Mouse (Mus musculus) CH12.LX (cell line): Measurements from ENCODE around the gene Spaca6. TPM values are rescaled to one million over a fixed set of nuclear protein-coding genes. Genes with fewer than 3 reads are reported as not detected.

Experiments used
- DNase-seq: peaks from one replicate; pipeline ENCODE4 v3.0.0-alpha.2; 2013; ENCODE audit errors: extremely low read depth
- H3K27ac ChIP-seq: 2 replicates; pipeline ENCODE4 v1.5.1; 2012; ENCODE audit warnings: low read depth, mild to moderate bottlenecking, control low read depth, moderate library complexity; ENCODE audit not compliant: insufficient read depth
- H3K27me3 ChIP-seq: replicated peaks from 2 replicates; pipeline ENCODE3; 2012; ENCODE audit warnings: inconsistent platforms
- H3K36me3 ChIP-seq, 2 experiments: replicated peaks in 1 of 2; 2 replicates each; pipeline versions ENCODE3 to v1.6.1; 2012; ENCODE audit warnings: inconsistent platforms in 1 of 2, low read length in 1 of 2, mild to moderate bottlenecking in 1 of 2, mixed read lengths in 1 of 2, moderate library complexity in 1 of 2; ENCODE audit not compliant: control insufficient read depth in 1 of 2, insufficient read depth in 1 of 2
- H3K4me1 ChIP-seq, 2 experiments: 2 replicates each; pipeline ENCODE4 v1.6.1; 2012; ENCODE audit warnings: inconsistent platforms in 1 of 2, moderate library complexity in 1 of 2; ENCODE audit not compliant: insufficient read depth in 2 of 2, control insufficient read depth in 1 of 2
- H3K4me2 ChIP-seq: 2 replicates; pipeline ENCODE4 v1.6.1; 2012; ENCODE audit warnings: low read depth, mild to moderate bottlenecking, control low read depth; ENCODE audit not compliant: poor library complexity, insufficient read depth, severe bottlenecking
- H3K4me3 ChIP-seq, 3 experiments: fragments of 150-350 bp in 1 of 3; sonication (generic) in 1 of 3; replicated peaks in 1 of 3; 2 replicates each; pipeline versions ENCODE3 to v1.5.1; 2011 to 2012; ENCODE audit warnings: low read depth in 2 of 3, low read length in 2 of 3, mild to moderate bottlenecking in 2 of 3, moderate library complexity in 2 of 3, control low read depth in 1 of 3, improper control_type of control experiment in 1 of 3, inconsistent platforms in 1 of 3, mixed read lengths in 1 of 3; ENCODE audit not compliant: poor library complexity in 1 of 3
- H3K79me2 ChIP-seq: replicated peaks from 2 replicates; pipeline ENCODE4 v1.6.1; 2012; ENCODE audit warnings: mild to moderate bottlenecking, moderate library complexity; ENCODE audit not compliant: control insufficient read depth, poor library complexity, insufficient read depth, severe bottlenecking; ENCODE audit errors: extremely low read depth
- H3K9ac ChIP-seq: 2 replicates; pipeline ENCODE4 v1.6.1; 2012; ENCODE audit warnings: low read depth, mild to moderate bottlenecking, control low read depth, moderate library complexity; ENCODE audit not compliant: insufficient read depth
- H3K9me3 ChIP-seq: replicated peaks from 2 replicates; pipeline ENCODE3; 2012; ENCODE audit warnings: low read length, inconsistent platforms, mixed read lengths
- BHLHE40 ChIP-seq: IDR thresholded peaks from 2 replicates; pipeline ENCODE4 v1.6.1; 2011; ENCODE audit warnings: mild to moderate bottlenecking, low read depth, low read length, improper control_type of control experiment
- CHD1 ChIP-seq: IDR thresholded peaks from 2 replicates; pipeline ENCODE4 v1.6.1; 2012; ENCODE audit warnings: low read depth, low read length, improper control_type of control experiment, inconsistent platforms
- CHD2 ChIP-seq: IDR thresholded peaks from 2 replicates; pipeline ENCODE4 v1.6.1; 2011; ENCODE audit warnings: low read length, improper control_type of control experiment
- CTCF ChIP-seq, 2 experiments: IDR thresholded peaks in 1 of 2; conservative IDR thresholded peaks in 1 of 2; 2 replicates each; pipeline ENCODE4 v1.5.1; 2011 to 2012; ENCODE audit warnings: low read depth in 2 of 2, low read length in 2 of 2, improper control_type of control experiment in 1 of 2, inconsistent platforms in 1 of 2, mild to moderate bottlenecking in 1 of 2, moderate library complexity in 1 of 2
- E2F4 ChIP-seq: IDR thresholded peaks from 2 replicates; pipeline ENCODE4 v1.6.1; 2011; ENCODE audit warnings: low read depth, low read length, improper control_type of control experiment; ENCODE audit not compliant: insufficient replicate concordance
- EP300 ChIP-seq: IDR thresholded peaks from 2 replicates; pipeline ENCODE4 v1.6.1; 2011; ENCODE audit warnings: low read length, improper control_type of control experiment
- ETS1 ChIP-seq: conservative IDR thresholded peaks from 2 replicates; pipeline ENCODE4 v1.6.1; 2012; ENCODE audit warnings: low read depth, mild to moderate bottlenecking, inconsistent platforms, low read length, improper control_type of control experiment, moderate library complexity
- HCFC1 ChIP-seq: IDR thresholded peaks from 2 replicates; pipeline ENCODE4 v1.6.1; 2012; ENCODE audit warnings: low read depth, mild to moderate bottlenecking, inconsistent platforms, low read length, improper control_type of control experiment
- JUN ChIP-seq: IDR thresholded peaks from 2 replicates; pipeline ENCODE4 v1.6.1; 2011; ENCODE audit warnings: low read depth, mild to moderate bottlenecking, low read length, improper control_type of control experiment, moderate library complexity; ENCODE audit not compliant: insufficient read depth
- JUND ChIP-seq: conservative IDR thresholded peaks from 2 replicates; pipeline ENCODE4 v1.6.1; 2011; ENCODE audit warnings: low read depth, low read length, improper control_type of control experiment
- MAFK ChIP-seq: IDR thresholded peaks from 2 replicates; pipeline ENCODE4 v1.6.1; 2011; ENCODE audit warnings: low read length, improper control_type of control experiment; ENCODE audit not compliant: insufficient replicate concordance
- MAZ ChIP-seq: IDR thresholded peaks from 2 replicates; pipeline ENCODE4 v1.6.1; 2012; ENCODE audit warnings: low read depth, mild to moderate bottlenecking, inconsistent platforms, low read length, improper control_type of control experiment, moderate library complexity
- MEF2A ChIP-seq: IDR thresholded peaks from 2 replicates; pipeline ENCODE4 v1.6.1; 2014; ENCODE audit warnings: low read depth, mild to moderate bottlenecking, inconsistent platforms, low read length, improper control_type of control experiment, borderline replicate concordance
- MXI1 ChIP-seq: IDR thresholded peaks from 2 replicates; pipeline ENCODE4 v1.6.1; 2011; ENCODE audit warnings: mild to moderate bottlenecking, low read depth, low read length, improper control_type of control experiment
- MYC ChIP-seq: IDR thresholded peaks from 2 replicates; pipeline ENCODE4 v1.6.1; 2011; ENCODE audit warnings: low read depth, mild to moderate bottlenecking, improper control_type of control experiment, low read length
- NELFE ChIP-seq: IDR thresholded peaks from 2 replicates; pipeline ENCODE4 v1.6.1; 2011; ENCODE audit warnings: low read depth, low read length, improper control_type of control experiment
- PAX5 ChIP-seq: IDR thresholded peaks from 2 replicates; pipeline ENCODE4 v1.6.1; 2012; ENCODE audit warnings: low read length, inconsistent platforms, mixed read lengths
- POLR2A ChIP-seq: IDR thresholded peaks from 2 replicates; pipeline ENCODE4 v1.6.1; 2011; ENCODE audit warnings: low read depth, mild to moderate bottlenecking, improper control_type of control experiment, low read length
- POLR2AphosphoS2 ChIP-seq: IDR thresholded peaks from 2 replicates; pipeline ENCODE4 v1.6.1; 2011; ENCODE audit warnings: low read depth, low read length, improper control_type of control experiment
- RAD21 ChIP-seq: IDR thresholded peaks from 2 replicates; pipeline ENCODE4 v1.6.1; 2011; ENCODE audit warnings: low read depth, mild to moderate bottlenecking, low read length, improper control_type of control experiment, moderate library complexity
- RCOR1 ChIP-seq: conservative IDR thresholded peaks from 2 replicates; pipeline ENCODE4 v1.6.1; 2012; ENCODE audit warnings: low read depth, mild to moderate bottlenecking, inconsistent platforms, low read length, improper control_type of control experiment
- SIN3A ChIP-seq: IDR thresholded peaks from 2 replicates; pipeline ENCODE4 v1.6.1; 2012; ENCODE audit warnings: low read length, improper control_type of control experiment, inconsistent platforms
- SMC3 ChIP-seq: IDR thresholded peaks from 2 replicates; pipeline ENCODE4 v1.6.1; 2011; ENCODE audit warnings: low read depth, low read length, improper control_type of control experiment
- TBP ChIP-seq: conservative IDR thresholded peaks from 2 replicates; pipeline ENCODE4 v1.6.1; 2011; ENCODE audit warnings: low read depth, low read length, improper control_type of control experiment
- UBTF ChIP-seq: IDR thresholded peaks from 2 replicates; pipeline ENCODE4 v1.6.1; 2012; ENCODE audit warnings: low read depth, mild to moderate bottlenecking, inconsistent platforms, low read length, improper control_type of control experiment, moderate library complexity
- USF1 ChIP-seq: IDR thresholded peaks from 2 replicates; pipeline ENCODE4 v1.6.1; 2014; ENCODE audit warnings: low read depth, mild to moderate bottlenecking, inconsistent platforms, low read length, improper control_type of control experiment
- ZNF384 ChIP-seq: IDR thresholded peaks from 2 replicates; pipeline ENCODE4 v1.6.1; 2012; ENCODE audit warnings: low read depth, low read length, improper control_type of control experiment, inconsistent platforms
- dilution Hi-C: fragments of 300-500 bp; cut with MboI; formaldehyde crosslinking; loops from 2 replicates; pipeline ENCODE4 v1.14.3; 2020; ENCODE audit warnings: low sequenced_read_pairs; ENCODE audit not compliant: extremely low pct_unique_long_range_greater_than_20kb, extremely low pct_ligation_motif_present
- in situ Hi-C: fragments of 300-500 bp; cut with MboI; formaldehyde crosslinking; loops from 3 replicates; pipeline ENCODE4 v1.14.3; 2019; ENCODE audit warnings: low sequenced_read_pairs, low pct_ligation_motif_present, low pct_unique_long_range_greater_than_20kb, mixed read lengths
- polyA plus RNA-seq: library from polyadenylated mRNA; unstranded; fragments of >175 nt; gene quantifications from 2 replicates; pipeline ENCODE4 v1.2.1, GENCODE M21; 2012; ENCODE audit warnings: low read depth; ENCODE audit not compliant: insufficient read length
- total RNA-seq, 2 experiments: library from RNA; depleted of rRNA; stranded (reverse); fragments of 300-350 nt in 1 of 2; fragments of >200 nt in 1 of 2; gene quantifications; 2 replicates each; pipeline ENCODE4 v1.2.3; 2012 to 2014

The Spaca6 gene
- total and polyA plus RNA-seq, 3 experiments = 0.67 TPM; not detected in 2

GRCm38 (mm10) chr17:17865168-17865567 lies 38.2 kb downstream of the Spaca6 start:
- no peaks in the 10 kb centered on the region for H3K27me3 ChIP-seq
- H3K4me1 ChIP-seq = peaks cover 0 to 7% of the 10 kb centered on the region in 2 experiments; a peak in 1 of 4 replicates
- in situ Hi-C loops (no loop called here), dilution Hi-C loops (no loop called here)
- TF ChIP-seq POLR2A (no peak), E2F4 (no peak), CTCF (conservative IDR thresholded peaks at IDR 0.05 in 1 of 2, IDR thresholded peaks at IDR 0.05 in 1 of 2; ENCODE audit: low read depth in 2 of 2, low read length in 2 of 2) (no peak), ZNF384 (no peak), MAZ (no peak), CHD2 (no peak), HCFC1 (no peak), BHLHE40 (no peak), MYC (no peak), POLR2AphosphoS2 (no peak), MAFK (no peak), RCOR1 (no peak), RAD21 (no peak), MXI1 (no peak), TBP (no peak), EP300 (no peak), CHD1 (no peak), SIN3A (no peak), USF1 (no peak), NELFE (no peak)
- no peak overlapping the region for H3K9ac ChIP-seq
- no peak overlapping the region for H3K4me2 ChIP-seq
- no peaks in the 10 kb centered on the region for H3K36me3 ChIP-seq
- H3K27ac ChIP-seq = no peak overlapping the region
- no peaks in the 10 kb centered on the region for H3K9me3 ChIP-seq
- no peak overlapping the region for H3K4me3 ChIP-seq
- no peaks in the 10 kb centered on the region for H3K79me2 ChIP-seq
- DNase-seq = peak; percentile 6

DNA sequence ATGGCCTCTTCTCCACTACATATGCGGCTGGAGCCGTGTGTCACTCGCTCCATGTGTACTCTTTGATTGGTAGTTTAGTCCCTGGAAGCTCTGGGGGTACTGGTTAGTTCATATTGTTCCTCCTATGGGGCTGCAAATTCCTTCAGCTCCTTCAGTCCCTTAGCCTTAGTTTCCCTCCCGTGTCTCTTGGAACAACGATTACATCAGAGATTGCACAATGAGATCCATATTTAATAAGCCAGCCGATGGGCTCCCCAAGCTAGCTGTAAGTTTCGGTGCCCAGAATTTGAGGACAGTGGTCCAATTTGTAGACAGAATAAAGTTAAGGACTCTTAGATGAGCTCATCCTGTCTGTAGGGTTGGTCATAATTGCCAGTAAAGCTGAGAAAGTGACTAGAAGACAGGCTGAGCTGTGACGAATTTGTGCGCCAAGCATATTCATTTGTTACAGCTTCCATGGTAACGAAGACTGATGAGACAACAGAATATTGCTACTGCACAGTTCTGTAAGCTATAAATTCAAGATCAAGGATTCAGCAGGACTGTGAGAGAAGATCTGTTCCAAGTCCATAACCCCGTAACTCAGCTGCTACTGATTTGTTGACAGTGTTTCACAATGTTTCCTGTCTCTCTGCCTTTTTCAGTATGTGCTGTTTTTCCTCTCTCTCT lies 40.0 kb downstream of the Spaca6 start:
- H3K27me3 ChIP-seq = no peaks in the 10 kb centered on the region
- H3K27ac ChIP-seq = no peak overlapping the region
- H3K9ac ChIP-seq = no peak overlapping the region
- H3K36me3 ChIP-seq = no peaks in the 10 kb centered on the region
- H3K79me2 ChIP-seq = no peaks in the 10 kb centered on the region
- TF ChIP-seq BHLHE40 (no peak), EP300 (no peak), UBTF (no peak), JUN (no peak), MEF2A (no peak), USF1 (no peak), PAX5 (no peak), POLR2A (no peak), SMC3 (no peak), E2F4 (no peak), JUND (no peak), ETS1 (no peak)
- H3K4me2 ChIP-seq = no peak overlapping the region
- in situ Hi-C loops = no loop called here
- no peaks in the 10 kb centered on the region for H3K9me3 ChIP-seq
- no peak overlapping the region for H3K4me3 ChIP-seq
- dilution Hi-C loops = no loop called here
- no peak for DNase-seq
- H3K4me1 ChIP-seq = peaks cover 0 to 7% of the 10 kb centered on the region in 2 experiments; a peak in 1 of 4 replicates
